ENCODE assay signal across 8 mouse cellular contexts in the genomic region with DNA sequence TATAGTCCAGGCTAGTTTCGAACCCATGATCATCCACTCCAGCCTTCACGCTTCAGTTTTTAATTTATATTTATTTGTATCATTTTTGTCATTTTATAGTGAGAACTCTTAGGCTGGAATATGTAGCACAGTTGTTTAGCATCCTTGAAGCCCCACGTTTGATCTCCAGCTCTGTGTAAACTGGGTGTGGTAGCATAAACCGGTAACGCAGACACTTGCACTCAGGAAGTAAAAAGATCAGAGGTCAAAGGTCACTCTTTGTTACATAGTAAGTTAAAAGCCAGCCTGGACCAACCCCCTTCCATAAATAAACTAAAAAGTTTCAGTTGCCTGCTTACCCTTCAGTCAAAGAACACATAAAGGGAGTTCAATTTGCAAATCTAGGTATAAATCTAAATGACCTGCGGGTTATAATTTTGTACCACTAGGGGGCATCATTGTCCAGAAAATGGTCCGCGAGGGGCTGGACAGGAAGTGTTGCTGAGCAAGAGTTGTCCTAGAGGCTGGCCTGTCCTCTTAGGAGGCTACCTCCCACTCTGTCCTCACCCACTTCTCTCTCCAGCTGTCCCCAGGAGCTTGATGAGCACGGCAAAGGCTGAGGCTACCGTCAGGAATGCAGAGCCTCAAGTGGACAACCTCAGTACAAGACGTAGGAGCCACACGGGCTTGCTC. TPM values are rescaled to one million over a fixed set of nuclear protein-coding genes. Genes with fewer than 3 reads are reported as not detected.
DNase-seq lines count a peak whose midpoint lies in the region; ATAC-seq and TF ChIP-seq lines count a peak whose summit lies in the region.

No protein-coding gene starts in this region.

- no peak for TF ChIP-seq CTCF in Patski (IDR thresholded peaks at IDR 0.05)
- TF ChIP-seq CTCF in liver, adult 2 months (IDR thresholded peaks at IDR 0.05; ENCODE audit: low read depth, low read length) = peak; percentile 70
- peak; percentile 78 for TF ChIP-seq CTCF in midbrain, postnatal 0 days (IDR thresholded peaks at IDR 0.05)

- in situ Hi-C loops in Patski (cut with MboI; ENCODE audit: low pct_unique_long_range_greater_than_20kb) = loop anchor here (5.0 to 25.0 kb wide), 4 partner anchors 151 to 599 kb away; a partner anchor contains a TSS

- no peaks in the 10 kb centered on the region for H3K27me3 ChIP-seq in Patski
- H3K27me3 ChIP-seq in embryonic facial prominence, embryonic 12.5 days = no peaks in the 10 kb centered on the region
- H3K27me3 ChIP-seq in heart, embryonic 10.5 days (ENCODE audit: insufficient read depth, poor library complexity, severe bottlenecking) = no peaks in the 10 kb centered on the region
- no peaks in the 10 kb centered on the region for H3K27me3 ChIP-seq in liver, adult 2 months (ENCODE audit: control insufficient read depth, insufficient read depth, low read length)
- H3K27me3 ChIP-seq in midbrain, postnatal 0 days (ENCODE audit: insufficient read depth, low read length) = no peaks in the 10 kb centered on the region

- H3K4me1 ChIP-seq in embryonic facial prominence, embryonic 12.5 days = 0 out of 2 replicates have a peak, but pooled peaks cover 8% of the 10 kb centered on the region
- peaks cover 5% of the 10 kb centered on the region; the same call in 1 of the 2 replicates for H3K4me1 ChIP-seq in heart, embryonic 10.5 days
- peaks cover 15% of the 10 kb centered on the region for H3K4me1 ChIP-seq in liver, adult 2 months (ENCODE audit: control insufficient read depth, insufficient read depth, low read length)
- H3K4me1 ChIP-seq in midbrain, postnatal 0 days (ENCODE audit: insufficient read depth, low read length) = no peaks in the 10 kb centered on the region

- no peak overlapping the region for H3K4me3 ChIP-seq in embryonic facial prominence, embryonic 12.5 days
- H3K4me3 ChIP-seq in heart, embryonic 10.5 days = 0 out of 2 replicates have a peak overlapping the region, but pooled peaks have one; percentile 12
- H3K4me3 ChIP-seq in liver, adult 2 months (ENCODE audit: insufficient read depth, low read depth, low read length) = no peak overlapping the region; the same call in 1 of the 2 replicates
- H3K4me3 ChIP-seq in midbrain, postnatal 0 days (ENCODE audit: low read depth, low read length) = no peak overlapping the region

- H3K79me2 ChIP-seq in liver, adult 2 months (ENCODE audit: control insufficient read depth, insufficient read depth, low read length) = no peaks in the 10 kb centered on the region

- no peak overlapping the region for H3K4me2 ChIP-seq in embryonic facial prominence, embryonic 12.5 days (replicated peaks)
- no peak overlapping the region for H3K4me2 ChIP-seq in midbrain, postnatal 0 days (ENCODE audit: low read depth, low read length, poor library complexity, severe bottlenecking)

- H3K36me3 ChIP-seq in embryonic facial prominence, embryonic 12.5 days = peaks cover 25% of the 10 kb centered on the region
- peaks cover 22% of the 10 kb centered on the region for H3K36me3 ChIP-seq in heart, embryonic 10.5 days
- H3K36me3 ChIP-seq in liver, adult 2 months (ENCODE audit: control insufficient read depth, insufficient read depth, low read length) = no peaks in the 10 kb centered on the region
- no peaks in the 10 kb centered on the region; the same call in 1 of the 2 replicates for H3K36me3 ChIP-seq in midbrain, postnatal 0 days (ENCODE audit: insufficient read depth, low read length)

- peak; percentile 70 for ATAC-seq in Patski
- peak; percentile 65; the same call in 1 of the 2 replicates for ATAC-seq in embryonic facial prominence, embryonic 12.5 days (ENCODE audit: insufficient number of reproducible peaks, insufficient read depth, low FRiP score, low TSS enrichment)
- ATAC-seq in midbrain, postnatal 0 days (ENCODE audit: low FRiP score) = no peak

- no peak overlapping the region for H3K9ac ChIP-seq in embryonic facial prominence, embryonic 12.5 days
- peak overlapping the region; percentile 10; the same call in 1 of the 2 replicates for H3K9ac ChIP-seq in liver, adult 2 months (ENCODE audit: low read depth, low read length)
- H3K9ac ChIP-seq in midbrain, postnatal 0 days (replicated peaks; ENCODE audit: low read length, poor library complexity, severe bottlenecking) = no peak overlapping the region

- CTCF ChIA-PET in Patski (lab: Charles Lee) = interaction anchor here (0.6 to 4.0 kb wide), 15 partner anchors 9 to 174 kb away, joined by 3 to 31 read pairs (median 4); a partner anchor contains a TSS

- no peak for TF ChIP-seq POLR2A in liver, adult 2 months (IDR thresholded peaks at IDR 0.05; ENCODE audit: extremely low read depth, insufficient read depth, low read length)

- 46% methylated on average over 12 of the region's 12 CpGs for WGBS in embryonic facial prominence, embryonic 12.5 days
- WGBS in heart, embryonic 10.5 days = 43% methylated on average over 12 of the region's 12 CpGs
- 28% methylated on average over 12 of the region's 12 CpGs for WGBS in liver, adult 2 months
- 51% methylated on average over 12 of the region's 12 CpGs for WGBS in midbrain, postnatal 0 days

- DNase-seq in CD4-positive helper T cell, adult 2 months (ENCODE audit: low read depth, low spot score) = peak; percentile 62
- DNase-seq in Patski (ENCODE audit: low read depth, low spot score) = no peak
- peak; percentile 82 for DNase-seq in heart, embryonic 10.5 days (ENCODE audit: low spot score)
- peak; percentile 70 for DNase-seq in kidney, adult 18-20 months
- peak; percentile 68 for DNase-seq in liver, adult 2 months (ENCODE audit: extremely low read depth, low read depth, low spot score)
- peak; percentile 69 for DNase-seq in midbrain, postnatal 0 days (ENCODE audit: low spot score)
- peak; percentile 47 for DNase-seq in urinary bladder, postnatal 25 days (ENCODE audit: low spot score)

- no peaks in the 10 kb centered on the region for H3K9me3 ChIP-seq in embryonic facial prominence, embryonic 12.5 days
- no peaks in the 10 kb centered on the region for H3K9me3 ChIP-seq in heart, embryonic 10.5 days
- no peaks in the 10 kb centered on the region for H3K9me3 ChIP-seq in midbrain, postnatal 0 days (ENCODE audit: low read length)

- POLR2A ChIA-PET in Patski (lab: Charles Lee) = interaction anchor here (1.6 kb wide), 1 partner anchor 14 kb away, joined by 5 read pairs; no protein-coding TSS in a partner anchor

- no peak overlapping the region for H3K27ac ChIP-seq in embryonic facial prominence, embryonic 12.5 days
- H3K27ac ChIP-seq in heart, embryonic 10.5 days = 0 out of 2 replicates have a peak overlapping the region, but pooled peaks have one; percentile 11
- H3K27ac ChIP-seq in liver, adult 2 months (replicated peaks; ENCODE audit: insufficient read depth, low read depth, low read length) = peak overlapping the region; percentile 3; the same call in 1 of the 2 replicates
- no peak overlapping the region for H3K27ac ChIP-seq in midbrain, postnatal 0 days (ENCODE audit: low read depth, low read length)

RNA-seq across cellular contexts. Expression of a gene that starts 19.1 kb away (rescaled TPM):
- polyA plus RNA-seq in Patski (2021) = 119 TPM
- polyA plus RNA-seq in embryonic facial prominence, embryonic 12.5 days (2016; fragmentation: Nextera tagmentation; extraction: Ambion mirVana) = 23.8 and 24.6 TPM in 2 replicates
- polyA plus RNA-seq in heart, embryonic 10.5 days (2016; fragmentation: Nextera tagmentation; extraction: Ambion mirVana) = 27.9 and 29.1 TPM in 2 replicates
- total RNA-seq in liver, adult 2 months (2014; rRNA removed) = 68.7 and 85.5 TPM in 2 replicates
- polyA plus RNA-seq in liver, adult 2 months (2012; rRNA removed) = 41.4 and 48.0 TPM in 2 replicates
- 34.2 and 36.2 TPM in 2 replicates for total RNA-seq in midbrain, postnatal 0 days (2014; rRNA removed)
- 37.7 and 39.2 TPM in 2 replicates for polyA plus RNA-seq in midbrain, postnatal 0 days (2015; fragmentation: Nextera tagmentation; extraction: Ambion mirVana)

RNA-seq across cellular contexts. Expression of a gene that starts 37.6 kb away (rescaled TPM):
- 86.5 TPM for polyA plus RNA-seq in Patski (2021)
- polyA plus RNA-seq in embryonic facial prominence, embryonic 12.5 days (2016; fragmentation: Nextera tagmentation; extraction: Ambion mirVana) = 9.5 and 10.3 TPM in 2 replicates
- polyA plus RNA-seq in heart, embryonic 10.5 days (2016; fragmentation: Nextera tagmentation; extraction: Ambion mirVana) = 13.5 and 17.0 TPM in 2 replicates
- 151 and 180 TPM in 2 replicates for total RNA-seq in liver, adult 2 months (2014; rRNA removed)
- 303 and 340 TPM in 2 replicates for polyA plus RNA-seq in liver, adult 2 months (2012; rRNA removed)
- total RNA-seq in midbrain, postnatal 0 days (2014; rRNA removed) = 4.4 and 4.5 TPM in 2 replicates
- polyA plus RNA-seq in midbrain, postnatal 0 days (2015; fragmentation: Nextera tagmentation; extraction: Ambion mirVana) = 6.8 and 7.5 TPM in 2 replicates

RNA-seq across cellular contexts. Expression of a gene that starts 37.7 kb away (rescaled TPM):
- polyA plus RNA-seq in Patski (2021) = 22.4 TPM
- 14.2 and 16.4 TPM in 2 replicates for polyA plus RNA-seq in embryonic facial prominence, embryonic 12.5 days (2016; fragmentation: Nextera tagmentation; extraction: Ambion mirVana)
- polyA plus RNA-seq in heart, embryonic 10.5 days (2016; fragmentation: Nextera tagmentation; extraction: Ambion mirVana) = 12.9 and 13.3 TPM in 2 replicates
- total RNA-seq in liver, adult 2 months (2014; rRNA removed) = 7.6 and 9.5 TPM in 2 replicates
- 14.7 and 16.0 TPM in 2 replicates for polyA plus RNA-seq in liver, adult 2 months (2012; rRNA removed)
- 12.5 and 18.3 TPM in 2 replicates for total RNA-seq in midbrain, postnatal 0 days (2014; rRNA removed)
- polyA plus RNA-seq in midbrain, postnatal 0 days (2015; fragmentation: Nextera tagmentation; extraction: Ambion mirVana) = 16.0 and 17.9 TPM in 2 replicates

Comparison
In these comparisons a context has a peak if more than half of its experiments do, and no peak if none do; other contexts are left out.
1. H3K27ac ChIP-seq: peak in heart, embryonic 10.5 days (single experiment) and liver, adult 2 months (single experiment); none in embryonic facial prominence, embryonic 12.5 days (single experiment) and midbrain, postnatal 0 days (single experiment).